Mouse (Mus musculus) lung, postnatal 10 days (tissue): Measurements from ENCODE around the gene Mmgt2.
"Not testable (repeated sequence)": the region's sequence is repeated elsewhere in the genome, so short reads cannot be mapped to it uniquely, and the experiment has no call there.

Experiments used
- DNase-seq: peaks from one replicate; pipeline ENCODE4 v3.0.0; 2021

The Mmgt2 gene

DNA sequence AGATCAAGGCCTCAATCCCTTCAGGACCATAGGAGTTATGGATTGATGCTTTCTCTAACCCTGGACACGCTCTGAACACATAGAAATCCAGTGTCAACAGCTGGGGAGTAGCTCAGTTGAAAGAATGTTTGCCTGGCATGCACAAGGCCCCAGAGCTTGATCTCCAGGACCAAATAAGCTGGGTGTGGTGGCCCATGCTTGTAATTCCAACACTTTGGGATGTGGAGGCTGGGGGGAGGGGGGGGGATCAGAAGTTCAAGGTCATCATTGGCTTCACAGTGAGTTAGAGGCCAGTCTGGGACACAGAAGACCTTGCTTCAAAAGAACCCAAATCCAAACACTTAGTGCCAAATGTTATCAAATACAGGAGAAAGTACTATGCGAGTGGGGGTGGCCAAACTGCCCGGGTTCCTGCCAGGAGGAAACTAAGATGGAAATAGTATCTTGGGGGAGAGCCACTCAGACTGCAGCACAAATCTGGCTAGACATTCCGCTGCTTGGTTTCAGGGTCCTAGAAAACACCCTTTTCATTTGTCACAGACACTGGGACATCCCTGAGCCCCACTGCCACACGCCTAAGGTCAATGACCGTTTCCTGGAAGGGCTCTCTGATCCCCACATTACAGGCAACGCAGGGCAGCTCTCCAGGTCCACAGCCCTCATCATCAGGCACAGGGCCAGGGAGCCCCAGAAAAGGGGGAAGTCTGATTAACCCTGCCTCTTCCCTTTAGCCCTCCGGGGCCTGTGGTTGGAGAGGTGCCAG lies 2.6 kb upstream of the Mmgt2 start:
- peak; percentile 74 for DNase-seq

DNA sequence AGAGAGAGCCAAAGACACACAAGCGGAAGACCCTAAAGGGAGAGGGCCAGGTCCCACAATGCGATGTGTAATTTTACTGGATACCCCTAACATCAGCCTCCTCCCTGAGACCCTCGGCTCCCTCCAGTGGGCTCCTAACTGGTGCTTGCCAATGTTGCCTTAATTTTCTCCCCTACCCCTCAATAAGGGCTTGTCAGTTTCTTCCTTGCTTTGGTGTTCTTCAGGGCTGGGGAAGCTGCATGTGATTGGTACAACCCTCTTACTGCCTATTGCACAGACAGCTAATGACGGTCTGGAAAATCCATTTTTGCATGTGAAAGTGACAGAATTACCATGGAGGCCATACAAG lies 2.0 kb upstream of the Mmgt2 start:
- DNase-seq: no peak

DNA sequence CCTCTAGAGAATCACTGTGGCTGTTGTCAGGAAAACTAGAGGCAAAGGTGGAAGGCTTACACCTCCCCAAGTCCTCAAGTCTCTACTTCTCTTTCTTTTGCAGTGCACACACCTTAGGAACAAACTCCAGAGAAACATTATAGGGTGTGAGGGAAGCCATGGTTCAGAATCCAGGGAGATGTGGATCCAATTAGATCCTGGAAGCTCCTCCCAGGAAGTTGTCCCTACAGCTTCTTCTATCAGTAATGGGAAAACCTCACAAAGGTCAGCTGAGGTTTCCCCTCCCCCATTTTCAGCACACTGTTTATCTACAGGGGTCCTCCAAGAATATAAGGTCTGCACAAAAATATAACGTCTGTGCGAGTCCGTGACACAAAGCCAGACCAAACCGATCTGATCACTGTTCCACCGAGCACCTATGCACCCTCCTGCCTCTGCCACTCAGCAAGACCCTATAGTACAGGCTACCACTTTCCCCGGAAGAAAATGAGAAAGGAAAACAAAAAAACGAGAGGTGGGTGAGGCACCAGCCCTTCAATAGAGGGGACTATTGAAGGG lies 1.4 kb upstream of the Mmgt2 start:
- no peak for DNase-seq

DNA sequence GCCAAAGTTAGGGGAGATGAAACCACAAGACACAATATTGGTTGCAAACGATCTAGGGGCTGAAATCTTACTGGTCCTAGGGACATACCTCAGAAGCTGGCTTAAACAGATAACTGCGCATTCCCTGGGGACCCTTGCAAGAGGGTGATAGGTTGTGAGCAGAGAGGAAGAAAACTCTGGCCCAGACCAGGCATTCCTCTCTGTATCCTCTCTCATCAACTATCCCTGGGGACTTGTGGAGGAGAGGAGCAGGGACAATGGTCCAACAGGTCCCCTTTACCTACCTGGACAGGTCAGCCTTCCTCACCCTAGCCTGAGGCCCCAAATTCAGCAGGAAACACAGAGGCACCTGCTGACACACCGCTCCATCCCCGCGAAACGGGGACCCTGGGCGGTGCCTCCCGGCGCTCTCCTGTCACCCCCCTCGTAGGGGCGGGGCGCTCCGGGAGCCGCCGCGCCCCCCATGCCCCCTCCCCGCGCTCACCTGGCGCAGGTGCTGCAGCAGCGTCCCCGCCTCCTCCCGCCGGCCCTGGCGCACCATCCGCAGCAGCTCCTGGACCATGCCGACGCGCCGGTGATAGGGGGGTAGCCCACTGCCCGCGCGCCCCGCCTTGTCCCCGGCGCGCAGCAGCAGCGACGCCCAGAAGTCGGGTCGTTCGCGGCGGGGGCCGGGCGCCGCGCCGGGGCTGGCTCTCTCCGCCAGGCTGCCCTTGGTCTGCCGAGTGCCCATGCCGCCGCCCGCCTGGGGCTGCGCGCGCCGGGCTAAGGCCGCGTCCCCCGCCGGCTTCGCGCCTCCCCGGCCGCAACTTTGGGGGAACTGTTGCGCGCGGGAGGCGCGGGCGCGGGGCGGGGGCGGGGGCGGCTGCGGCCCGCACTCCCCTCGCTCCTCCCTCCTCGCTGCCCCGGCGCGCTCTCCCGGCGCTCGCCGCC lies 538 bp upstream of the Mmgt2 start, which contains the start of gene Lrrc75a:
Gene Lrrc75a, minus strand, starts transcription at position 863 of the 930 bp plus-strand sequence.
- DNase-seq: peak; percentile 63

DNA sequence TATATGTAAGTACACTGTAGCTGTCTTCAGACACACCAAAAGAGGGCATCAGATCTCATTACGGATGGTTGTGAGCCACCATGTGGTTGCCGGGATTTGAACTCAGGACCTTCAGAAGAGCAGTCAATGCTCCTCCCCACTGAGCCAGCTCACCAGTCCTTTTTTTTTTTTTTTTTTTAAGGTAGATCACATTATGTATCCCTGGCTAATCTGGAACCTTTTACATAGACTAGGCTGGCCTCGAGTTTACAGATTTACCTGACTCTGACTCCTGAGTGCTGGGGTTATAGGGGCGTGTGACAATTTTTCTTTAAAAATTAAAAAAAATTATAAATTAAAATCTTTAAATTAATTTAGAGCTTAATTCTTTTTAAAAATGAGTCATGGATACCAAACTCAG lies 1.3 kb downstream of the Mmgt2 start:
- DNase-seq: not testable (repeated sequence)

DNA sequence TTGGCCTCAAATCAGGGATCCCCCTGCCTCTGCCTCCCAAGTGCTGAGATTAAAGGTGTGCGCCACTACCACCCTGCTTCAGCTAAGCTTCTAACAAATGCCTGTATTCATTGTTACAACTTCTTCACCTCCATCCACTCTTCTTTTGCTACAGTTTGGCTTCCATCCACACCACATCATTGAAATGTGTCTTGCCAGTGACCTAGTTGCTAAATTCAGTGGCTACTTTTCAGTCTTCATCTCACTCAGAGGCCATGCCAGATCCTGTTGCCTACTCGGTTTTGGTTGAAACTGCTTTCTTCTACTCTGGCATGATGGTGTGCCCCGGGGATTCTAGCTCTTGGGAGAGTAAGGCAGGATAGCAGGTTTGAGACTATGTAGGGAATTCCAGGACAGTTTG lies 3.1 kb downstream of the Mmgt2 start:
- DNase-seq: peak; percentile 36

DNA sequence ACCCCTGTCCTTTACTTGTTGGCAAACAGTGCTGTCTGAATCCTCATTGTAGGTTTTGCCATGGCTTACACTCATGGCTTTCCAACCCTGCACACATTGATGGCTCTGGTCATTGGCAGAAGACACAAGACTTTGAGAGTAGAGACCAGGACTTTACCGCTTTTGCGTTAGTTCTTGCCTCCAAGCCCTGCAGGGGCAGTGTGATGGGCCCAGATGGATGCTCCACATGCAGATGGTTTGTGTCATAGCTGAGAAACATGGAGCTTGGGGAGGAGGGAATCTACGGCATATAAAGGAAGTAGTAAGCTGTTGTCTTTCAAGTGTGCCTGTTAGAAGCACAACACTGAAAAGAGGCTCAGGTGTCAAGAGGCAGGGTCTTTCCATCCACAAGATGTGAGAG lies 3.6 kb downstream of the Mmgt2 start:
- DNase-seq: no peak

DNA sequence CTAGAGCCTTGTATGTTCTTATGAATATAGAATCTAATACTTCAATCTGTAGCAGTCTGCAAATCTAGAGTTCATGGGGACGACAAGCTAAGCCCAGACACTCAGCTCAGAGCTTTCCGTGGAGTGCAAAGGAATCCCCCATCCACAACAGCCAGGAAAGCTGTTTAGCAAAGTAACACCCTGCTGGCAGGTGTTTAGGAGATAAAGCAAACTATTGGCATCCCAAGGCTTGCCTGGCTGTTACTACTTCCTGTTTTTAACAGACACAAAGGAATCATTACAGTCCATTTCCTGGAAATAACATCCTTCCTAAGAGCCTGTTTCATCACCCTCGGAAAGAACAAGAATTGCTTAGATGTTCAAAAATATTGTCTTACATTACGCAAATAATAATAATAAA lies 12.4 kb downstream of the Mmgt2 start:
- DNase-seq: no peak

DNA sequence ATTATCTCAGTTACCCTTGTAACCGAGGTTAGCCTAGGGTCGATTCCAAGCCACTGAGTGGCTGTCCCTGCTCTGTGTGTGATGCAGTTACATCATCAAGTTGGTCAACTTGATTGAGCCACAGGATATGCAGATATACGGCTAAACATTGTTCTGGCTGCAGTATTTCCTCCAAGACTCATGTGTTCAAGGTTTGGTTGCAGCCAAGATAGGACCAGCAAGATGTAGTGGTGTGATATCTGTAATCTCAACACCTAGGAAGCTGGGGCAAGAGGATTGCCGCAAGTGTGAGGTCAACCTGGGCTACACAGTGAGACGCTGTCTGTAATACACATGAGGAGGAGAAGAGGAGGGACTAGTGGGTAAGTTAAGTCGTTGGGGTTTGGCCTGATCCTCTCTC lies 15.8 kb downstream of the Mmgt2 start:
- no peak for DNase-seq

DNA sequence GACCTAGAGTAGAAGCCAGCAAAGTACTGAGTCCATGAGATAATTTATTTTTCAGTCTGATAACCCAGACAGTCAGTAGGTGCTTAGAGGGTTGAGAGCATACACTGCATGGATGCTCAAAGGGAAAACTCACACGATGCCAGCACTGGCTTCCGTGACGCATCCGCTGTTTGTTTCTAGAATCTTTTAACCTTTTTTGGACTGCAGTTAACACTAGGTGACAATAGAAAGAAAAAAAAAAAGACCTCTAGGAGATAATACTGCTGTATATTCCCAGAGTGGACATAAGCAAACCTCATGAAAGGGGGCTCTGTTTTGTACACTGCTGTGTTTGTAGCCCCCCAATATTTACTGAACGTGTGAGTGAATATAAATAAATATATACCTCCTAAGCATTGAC lies 20.5 kb downstream of the Mmgt2 start:
- DNase-seq: no peak

DNA sequence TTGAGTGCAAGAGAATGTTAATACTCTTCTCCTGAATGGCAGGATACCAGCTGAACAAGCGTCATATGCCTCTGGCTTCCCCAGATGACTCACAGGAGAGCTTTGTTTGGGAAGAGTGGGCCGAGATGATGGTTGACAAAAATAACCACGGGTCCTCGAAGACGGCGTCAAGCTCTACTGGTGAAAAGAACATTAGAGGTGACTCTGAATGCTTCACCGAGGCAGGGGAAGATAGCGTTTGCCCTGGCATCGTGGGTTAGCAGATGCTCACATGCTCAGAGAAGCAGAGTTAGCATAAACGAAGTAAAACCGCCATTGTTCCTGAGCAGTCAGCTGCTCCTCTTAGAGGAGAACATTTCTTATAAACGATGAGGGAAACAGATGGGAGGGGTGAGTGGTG lies 21.0 kb downstream of the Mmgt2 start:
- peak; percentile 14 for DNase-seq

DNA sequence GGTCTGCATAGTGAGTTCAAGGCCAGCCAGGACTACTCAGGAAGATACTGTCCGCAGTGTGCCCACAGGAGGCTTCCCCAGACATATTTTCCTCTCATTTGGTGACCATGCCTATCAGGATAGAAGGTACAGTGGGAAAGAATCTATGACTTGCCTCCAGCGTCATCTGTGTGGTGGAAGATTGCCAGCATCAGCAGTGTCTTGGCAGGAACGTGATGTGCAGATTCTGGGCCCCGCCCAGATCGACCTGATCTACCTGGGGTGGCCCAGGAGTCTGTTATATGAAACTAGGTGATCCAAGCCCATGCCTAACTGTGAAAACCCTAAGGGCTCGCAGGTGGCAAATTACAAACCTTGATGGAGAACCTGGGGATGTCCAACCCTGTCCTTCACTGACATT lies 21.5 kb downstream of the Mmgt2 start:
- DNase-seq: no peak

DNA sequence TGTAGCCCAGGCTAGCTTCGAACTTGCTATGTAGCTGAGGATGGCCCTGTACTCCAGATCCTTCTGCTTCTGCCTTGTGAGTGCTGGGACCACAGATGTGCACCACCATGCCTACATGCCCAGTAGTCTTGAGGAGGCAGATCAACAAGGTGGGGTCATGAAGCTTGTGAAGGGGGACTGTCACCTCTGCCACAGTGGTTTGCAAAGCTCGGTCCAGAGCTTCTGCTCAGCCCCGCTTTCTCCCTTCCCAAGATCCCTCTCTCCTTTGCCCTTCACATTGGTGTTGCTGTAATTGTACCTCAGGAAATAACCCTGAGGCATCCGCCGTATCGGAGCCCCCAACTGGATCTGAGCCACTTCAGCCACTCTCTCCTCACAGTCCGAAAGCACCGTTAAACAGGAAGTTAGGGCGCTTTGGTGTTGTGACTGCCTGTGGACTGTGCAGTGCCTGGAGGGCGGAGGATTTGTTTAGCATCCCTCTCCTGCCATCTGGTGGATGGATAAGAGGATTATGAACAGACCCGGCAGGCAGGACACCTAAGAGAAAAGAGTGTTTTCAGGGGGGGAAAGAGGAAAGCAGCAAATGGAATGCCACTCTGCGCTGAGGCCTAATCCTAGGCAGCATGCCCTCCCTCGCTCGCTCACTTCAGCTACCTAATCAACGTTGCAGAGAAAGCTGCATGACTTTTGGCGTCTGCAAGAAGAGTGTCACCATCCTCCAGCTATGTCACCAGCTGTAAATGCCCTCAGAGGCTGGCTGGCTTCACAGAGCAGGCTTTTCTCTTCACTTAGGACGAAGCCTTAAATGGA lies 27.2 kb downstream of the Mmgt2 start:
- peak; percentile 88 for DNase-seq

DNA sequence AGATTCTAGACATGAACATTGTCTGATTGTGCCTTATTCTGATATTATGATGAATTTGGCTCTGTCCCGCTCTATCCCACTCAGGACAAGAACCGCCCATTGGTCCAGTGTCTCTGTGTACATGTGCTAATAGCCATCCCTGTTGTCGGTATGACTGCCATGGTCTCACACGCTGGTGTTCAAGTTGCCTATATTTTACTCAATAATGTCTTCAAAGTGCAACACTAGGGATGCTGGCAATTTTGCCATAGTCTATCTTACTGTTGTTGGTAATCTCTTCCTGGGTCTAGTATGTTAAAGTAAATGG lies 27.8 kb downstream of the Mmgt2 start:
- DNase-seq: no peak

DNA sequence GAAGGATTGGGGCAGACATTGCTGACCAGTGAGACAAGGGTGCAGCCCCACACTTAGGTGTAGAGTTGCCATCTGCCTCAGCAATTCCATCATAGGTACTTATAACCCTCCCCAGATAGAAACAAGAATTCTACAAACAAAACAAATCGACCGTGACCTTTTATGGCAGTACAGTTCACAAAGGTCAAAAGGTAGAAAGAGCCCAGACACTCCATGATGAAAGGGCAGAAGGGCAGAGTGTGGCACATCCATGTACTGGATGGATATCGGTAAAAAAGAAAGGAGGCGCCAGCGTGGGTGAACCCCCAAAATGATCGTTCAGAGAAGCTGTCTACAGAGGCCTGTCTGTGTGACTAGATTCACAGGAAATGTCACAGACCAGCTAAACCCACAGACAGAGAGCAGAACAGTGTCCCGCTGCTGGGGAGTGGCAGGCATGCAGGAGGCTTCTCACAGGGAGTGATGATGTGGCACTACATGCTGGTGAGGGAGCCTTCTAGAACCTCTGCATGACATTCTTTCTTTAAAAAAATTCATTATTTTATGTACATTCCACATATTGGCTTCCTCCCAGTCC lies 30.4 kb downstream of the Mmgt2 start:
- no peak for DNase-seq

DNA sequence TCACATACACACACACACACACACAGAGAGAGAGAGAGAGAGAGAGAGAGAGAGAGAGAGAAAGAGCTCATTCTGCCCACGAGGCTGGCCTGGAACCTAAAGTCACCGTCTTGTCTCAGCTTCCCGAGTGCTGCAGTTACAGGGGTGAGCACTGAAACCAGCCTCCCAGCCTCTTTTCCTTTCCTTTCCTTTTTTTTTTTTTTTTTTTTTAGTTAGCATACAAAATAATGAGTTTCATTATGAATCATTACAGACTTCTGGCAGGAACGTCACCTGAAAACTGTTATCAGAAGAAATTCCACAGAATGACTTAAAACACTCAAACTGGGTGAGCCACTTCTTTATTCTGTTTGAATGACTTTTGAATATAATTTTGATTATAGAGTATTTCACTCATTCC lies 31.5 kb downstream of the Mmgt2 start:
- DNase-seq: no peak

DNA sequence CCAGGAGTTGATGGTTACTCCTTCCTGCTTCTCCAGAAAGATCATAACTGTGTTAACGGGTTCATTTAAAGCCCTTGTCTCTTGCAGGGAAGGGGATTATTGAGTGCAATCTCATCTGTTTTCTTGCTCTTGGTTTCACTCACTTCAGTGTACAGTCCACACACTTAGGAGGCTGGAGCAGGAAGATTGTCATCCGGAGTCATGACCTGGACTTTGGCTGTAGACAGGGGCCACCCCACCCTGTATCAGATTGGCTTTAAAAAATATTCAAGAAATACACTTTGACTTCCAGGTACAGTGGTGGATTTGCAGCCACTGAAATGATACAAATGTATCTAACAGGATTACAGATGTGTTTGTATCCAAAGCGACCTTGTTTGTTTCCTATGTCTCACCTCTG lies 43.1 kb downstream of the Mmgt2 start:
- no peak for DNase-seq

DNA sequence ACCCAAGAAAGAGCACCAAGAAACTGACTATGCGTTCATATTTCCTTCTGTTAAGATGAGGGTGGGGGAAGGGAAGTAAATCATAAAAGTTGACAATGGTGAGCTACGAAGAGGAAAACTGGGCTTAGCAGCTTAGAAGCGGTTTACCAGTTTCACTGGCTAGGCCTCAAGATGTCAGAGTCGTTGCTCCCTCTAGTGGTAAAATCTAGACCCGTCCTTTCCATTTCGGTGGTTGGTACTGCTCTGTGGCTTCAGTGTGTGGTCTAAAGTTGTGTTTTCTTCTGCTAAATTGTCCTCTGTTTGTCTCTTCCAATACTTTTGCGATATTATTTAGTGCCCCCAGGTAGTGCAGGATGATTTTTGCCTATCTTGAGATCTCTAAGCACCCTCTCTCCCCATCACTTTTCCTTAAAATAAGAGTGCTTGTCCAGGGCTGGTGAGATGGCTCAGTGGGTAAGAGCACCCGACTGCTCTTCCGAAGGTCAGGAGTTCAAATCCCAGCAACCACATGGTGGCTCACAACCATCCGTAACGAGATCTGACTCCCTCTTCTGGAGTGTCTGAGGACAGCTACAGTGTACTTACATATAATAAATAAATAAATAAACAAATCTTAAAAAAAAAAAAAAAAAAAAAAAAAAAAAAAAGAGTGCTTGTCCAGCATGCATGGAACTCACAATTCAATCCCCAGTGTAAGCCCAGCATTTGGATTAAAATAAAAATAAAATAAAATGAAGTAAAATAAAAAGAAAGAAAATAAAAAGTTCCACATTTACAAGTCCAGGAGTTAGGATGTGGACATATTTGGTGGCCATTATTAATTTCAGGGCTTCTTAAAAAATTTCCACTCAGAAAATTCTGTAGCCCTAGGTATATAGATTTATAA lies 45.1 kb downstream of the Mmgt2 start:
- peak; percentile 69 for DNase-seq

DNA sequence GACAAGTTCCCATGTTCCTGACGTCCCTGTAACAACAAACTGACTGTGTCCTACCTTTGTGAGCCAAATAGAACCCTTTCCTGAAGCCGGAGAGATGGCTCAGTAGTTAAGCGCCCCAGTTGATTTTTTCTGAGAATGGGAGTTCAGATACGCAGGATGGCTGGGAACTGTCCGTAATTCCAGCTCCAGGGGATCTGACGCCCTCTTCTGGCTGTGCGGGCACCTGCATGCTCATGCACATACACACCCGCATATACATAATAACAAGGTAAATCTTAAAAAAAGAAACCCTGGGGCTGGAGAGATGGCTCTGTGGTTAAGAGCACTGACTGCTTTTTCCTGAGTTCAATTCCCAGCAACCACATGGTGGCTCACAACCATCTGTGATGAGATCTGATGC lies 46.7 kb downstream of the Mmgt2 start:
- no peak for DNase-seq

DNA sequence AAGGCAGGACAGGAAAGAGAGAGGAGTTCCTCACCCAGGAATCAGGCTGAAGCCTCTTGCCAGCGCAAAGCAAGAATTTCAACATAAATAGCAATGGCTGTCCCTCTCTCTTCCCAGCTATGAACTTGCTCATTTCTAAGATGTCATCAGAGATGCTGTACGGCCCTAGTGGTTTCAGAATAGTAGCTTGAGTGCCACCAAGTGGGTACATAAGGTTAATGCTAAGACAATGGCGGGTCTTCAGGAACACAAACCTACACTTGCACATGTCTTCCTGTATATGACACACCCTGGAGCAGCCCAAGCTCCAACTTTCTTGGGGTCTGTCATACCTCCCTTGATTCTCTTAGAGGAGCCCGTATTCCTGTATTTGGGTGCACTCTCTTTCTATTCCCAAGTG lies 51.3 kb downstream of the Mmgt2 start:
- peak; percentile 10 for DNase-seq

DNA sequence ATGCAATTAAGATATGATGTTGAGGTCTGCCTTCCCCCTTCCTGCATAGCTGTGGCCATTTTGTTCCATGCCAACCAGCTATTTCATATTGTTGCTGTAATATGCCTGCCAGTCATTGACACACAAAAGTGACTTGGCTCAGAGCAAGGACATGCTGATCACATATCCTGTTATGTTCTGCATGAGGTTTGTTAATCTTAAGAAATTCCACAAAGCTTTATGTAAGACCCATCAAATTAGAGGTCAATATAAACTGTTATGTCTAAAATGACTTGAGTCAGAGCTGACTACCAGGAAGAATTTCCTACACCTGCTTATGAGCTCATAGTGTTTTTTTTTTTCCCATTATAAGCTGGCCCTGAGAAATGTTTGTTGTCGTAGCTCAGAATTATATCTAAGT lies 52.8 kb downstream of the Mmgt2 start:
- DNase-seq: no peak

DNA sequence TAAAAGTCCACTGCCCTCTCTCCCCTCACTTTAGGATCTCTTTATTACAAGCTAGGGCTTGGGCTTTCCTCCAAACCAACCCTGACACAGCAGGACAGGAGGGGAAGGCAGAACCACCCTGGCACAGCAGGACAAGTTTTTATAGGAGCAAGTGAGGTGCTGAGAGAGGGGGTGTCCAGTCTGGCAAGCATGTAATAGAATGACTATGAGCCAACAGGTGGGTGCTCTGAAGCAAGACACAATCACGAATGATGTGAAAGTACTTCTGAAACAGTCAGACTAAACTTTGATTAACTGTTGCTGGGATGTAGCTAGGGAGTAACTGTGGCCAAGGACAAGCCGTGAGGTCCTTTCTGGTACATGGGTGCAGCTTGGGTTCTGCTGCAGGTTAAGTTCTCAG lies 57.7 kb downstream of the Mmgt2 start:
- no peak for DNase-seq
